Comparison of ENCODE assay signal across 9 mouse cellular contexts in the genomic region with DNA sequence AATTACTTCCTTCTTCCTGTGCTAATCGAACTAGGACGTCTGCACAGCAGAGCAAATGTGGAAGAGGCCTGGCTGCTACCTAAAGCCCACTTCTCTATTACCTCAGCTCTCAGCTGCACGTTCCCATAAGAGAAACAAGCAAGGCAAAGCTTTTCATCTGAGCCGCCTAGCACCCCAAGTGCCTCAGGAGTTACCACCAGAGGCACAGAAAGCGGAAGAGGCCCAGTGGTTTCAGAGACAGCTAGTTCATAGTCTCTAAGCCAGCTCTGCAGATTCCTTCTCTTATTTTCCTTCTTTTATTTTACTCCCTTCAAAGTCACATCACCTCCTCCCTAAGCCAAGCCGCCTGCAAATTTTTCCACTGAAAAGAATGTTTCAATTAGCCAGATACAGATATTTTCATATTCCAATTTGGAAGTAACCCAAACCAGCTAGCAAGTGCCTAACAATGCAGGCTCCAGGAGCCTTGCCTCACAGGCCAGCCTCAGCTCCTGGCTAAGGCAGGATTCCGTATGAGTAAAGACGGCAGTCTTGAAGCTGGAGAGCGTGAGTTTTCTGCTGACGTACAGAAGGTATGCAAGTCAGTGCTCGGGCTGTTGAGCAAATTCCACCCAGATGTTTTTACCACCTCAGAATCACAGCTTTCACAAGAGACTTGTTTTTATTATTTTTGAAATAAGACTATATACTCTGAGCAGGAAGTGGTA.
A peak's percentile ranks its signal among the peaks of the same experiment; 100 is the strongest.
DNase-seq lines count a peak whose midpoint lies in the region; ATAC-seq lines count a peak whose summit lies in the region.
"Had no signal": no experiment of that assay in that cellular context is flagged by ENCODE, and none has a peak within 500 bp of the region (broad histone marks: within the 10 kb centered on the region; RNA-seq: fewer than 3 reads in every experiment).

No protein-coding gene starts in this region.

- ATAC-seq in limb, embryonic 13.5 days (ENCODE audit: low FRiP score, low read depth): peak; percentile 80

- H3K9ac ChIP-seq in limb, embryonic 13.5 days: no peak overlapping the region; the same call in 1 of the 2 replicates

- H3K27ac ChIP-seq in limb, embryonic 13.5 days: peak overlapping the region; percentile 83

- DNase-seq in gastrocnemius, postnatal 25 days: peak; percentile 32
- no peak for DNase-seq in gastrocnemius, postnatal 10 days
- DNase-seq in urinary bladder, postnatal 14 days (ENCODE audit: low spot score): peak; percentile 4
- no peak for DNase-seq in urinary bladder, postnatal 4 days (ENCODE audit: low spot score in 2 of 2)
- DNase-seq in embryo, embryonic 9.5 days (ENCODE audit: extremely low spot score): no peak
- DNase-seq in frontal cortex, postnatal 14 days (ENCODE audit: low spot score in 2 of 2): no peak
- no peak for DNase-seq in kidney, postnatal 25 days
- DNase-seq: adrenal gland, postnatal 10 days had no signal

- H3K36me3 ChIP-seq in limb, embryonic 13.5 days: peaks cover 19% of the 10 kb centered on the region; the same call in 1 of the 2 replicates

- H3K27me3 ChIP-seq in limb, embryonic 13.5 days: no peaks in the 10 kb centered on the region

- peaks cover 51% of the 10 kb centered on the region for H3K4me1 ChIP-seq in limb, embryonic 13.5 days

- no peaks in the 10 kb centered on the region for H3K9me3 ChIP-seq in limb, embryonic 13.5 days

- no peak overlapping the region for H3K4me3 ChIP-seq in limb, embryonic 13.5 days

- no peak overlapping the region for H3K4me2 ChIP-seq in limb, embryonic 13.5 days (replicated peaks)

- 22% methylated on average over 11 of the region's 11 CpGs for WGBS in limb, embryonic 13.5 days

Comparison
In these comparisons a context has a peak if more than half of its experiments do, and no peak if none do; other contexts are left out.
1. DNase-seq: peak in gastrocnemius, postnatal 25 days (single experiment) and urinary bladder, postnatal 14 days (single experiment); none in gastrocnemius, postnatal 10 days (single experiment), urinary bladder, postnatal 4 days (0 of 2), embryo, embryonic 9.5 days (single experiment), frontal cortex, postnatal 14 days (0 of 2) and kidney, postnatal 25 days (0 of 2).